Mouse (Mus musculus) intestine, embryonic 16.5 days (tissue): ENCODE data around the gene Foxf2. TPM values are rescaled to one million over a fixed set of nuclear protein-coding genes. Genes with fewer than 3 reads are reported as not detected.
A peak's percentile ranks its signal among the peaks of the same experiment; 100 is the strongest.

ENCODE experiments used
- ATAC-seq: fragments of 200-750 bp; cut with Nextera tagmentation; 2 replicates; pipeline ENCODE4 v1.8.0; 2017; ENCODE audit warnings: moderate TSS enrichment, moderate library complexity
- H3K27ac ChIP-seq: fragments of 300-500 bp; sonication (generic); 2 replicates; pipeline ENCODE4 v1.5.1; 2014; ENCODE audit warnings: mild to moderate bottlenecking, low read length
- H3K27me3 ChIP-seq: fragments of 300-500 bp; sonication (generic); replicated peaks from 2 replicates; pipeline ENCODE4 v1.6.1; 2014; ENCODE audit warnings: low read length, control low read depth, mixed read lengths; ENCODE audit not compliant: control insufficient read depth, insufficient read depth
- H3K36me3 ChIP-seq: fragments of 300-500 bp; sonication (generic); 2 replicates; pipeline ENCODE4 v1.6.1; 2014; ENCODE audit warnings: low read length, control low read depth; ENCODE audit not compliant: control insufficient read depth, insufficient read depth
- H3K4me1 ChIP-seq: fragments of 300-500 bp; sonication (generic); 2 replicates; pipeline ENCODE4 v1.6.1; 2014; ENCODE audit warnings: low read length, control low read depth, mixed read lengths; ENCODE audit not compliant: control insufficient read depth, insufficient read depth
- H3K4me2 ChIP-seq: fragments of 300-500 bp; sonication (generic); 2 replicates; pipeline ENCODE4 v1.6.1; 2014; ENCODE audit warnings: low read depth, low read length, control low read depth
- H3K4me3 ChIP-seq: fragments of 300-500 bp; sonication (generic); 2 replicates; pipeline ENCODE4 v1.5.1; 2014; ENCODE audit warnings: mild to moderate bottlenecking, low read length
- H3K9ac ChIP-seq: fragments of 300-500 bp; sonication (generic); 2 replicates; pipeline ENCODE4 v1.6.1; 2014; ENCODE audit warnings: low read depth, low read length
- H3K9me3 ChIP-seq: fragments of 300-500 bp; sonication (generic); 2 replicates; pipeline ENCODE4 v1.6.1; 2016; ENCODE audit warnings: low read length, control low read depth; ENCODE audit not compliant: control insufficient read depth
- WGBS: fragments of 180-500 bp; shearing (Covaris S2); extraction: QIAGEN DNeasy Blood & Tissue Kit; methylation state at CpG from one replicate; pipeline ENCODE4 v1.1.7; 2014; 5-methylcytosine and 5-hydroxymethylcytosine counted together
- microRNA-seq: library from miRNA; unstranded; fragments of <30 nt; microRNA quantifications from one replicate; pipeline ENCODE4, GENCODE M21; 2016
- polyA plus RNA-seq: library from polyadenylated mRNA; unstranded; fragments of >200 nt; fragmentation: Nextera tagmentation; extraction: Ambion mirVana; gene quantifications from 2 replicates; pipeline ENCODE4 v1.2.1, GENCODE M21; 2015

The Foxf2 gene
- polyA plus RNA-seq, 1 experiment from 2014 or later, result 13.7 TPM

DNA sequence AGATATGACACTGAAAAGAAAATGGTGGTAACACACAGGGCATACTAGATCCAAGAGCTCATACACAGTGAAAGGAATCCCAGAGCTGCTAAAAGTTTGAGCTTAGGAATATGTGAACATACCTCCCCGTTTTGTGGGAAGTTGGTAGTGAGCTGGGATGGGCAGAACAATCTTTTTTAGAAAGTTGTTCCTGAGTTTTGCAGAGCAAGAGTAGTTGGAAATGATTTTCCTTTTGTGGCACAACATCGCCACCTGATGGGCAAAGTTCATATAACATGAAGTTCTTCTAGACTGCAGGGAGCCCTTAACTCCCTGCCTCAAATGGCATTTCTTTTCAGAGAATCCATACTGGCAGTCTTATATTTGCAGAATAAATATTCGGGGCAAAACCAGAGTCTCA, 33.3 kb downstream of the Foxf2 start:
- Histone ChIP-seq H3K9ac (no peak overlapping the region), H3K4me3 (no peak overlapping the region), H3K4me1 (no peaks in the 10 kb centered on the region), H3K4me2 (no peak overlapping the region), H3K27ac (no peak overlapping the region), H3K27me3 (no peaks in the 10 kb centered on the region), H3K36me3 (no peaks in the 10 kb centered on the region), H3K9me3 (no peaks in the 10 kb centered on the region)
- ATAC-seq, result no peak
- 3% methylated on average over 3 of the region's 3 CpGs for whole genome bisulfite sequencing

GRCm38 (mm10) chr13:31661211-31661610, 35.6 kb downstream of the Foxf2 start:
- Histone ChIP-seq H3K36me3 (no peaks in the 10 kb centered on the region), H3K27me3 (no peaks in the 10 kb centered on the region), H3K27ac (no peak overlapping the region), H3K4me2 (no peak overlapping the region), H3K4me3 (no peak overlapping the region), H3K9ac (no peak overlapping the region), H3K9me3 (no peaks in the 10 kb centered on the region), H3K4me1 (no peaks in the 10 kb centered on the region)
- no peak for ATAC-seq
- 70% methylated on average over 6 of the region's 6 CpGs for WGBS

DNA sequence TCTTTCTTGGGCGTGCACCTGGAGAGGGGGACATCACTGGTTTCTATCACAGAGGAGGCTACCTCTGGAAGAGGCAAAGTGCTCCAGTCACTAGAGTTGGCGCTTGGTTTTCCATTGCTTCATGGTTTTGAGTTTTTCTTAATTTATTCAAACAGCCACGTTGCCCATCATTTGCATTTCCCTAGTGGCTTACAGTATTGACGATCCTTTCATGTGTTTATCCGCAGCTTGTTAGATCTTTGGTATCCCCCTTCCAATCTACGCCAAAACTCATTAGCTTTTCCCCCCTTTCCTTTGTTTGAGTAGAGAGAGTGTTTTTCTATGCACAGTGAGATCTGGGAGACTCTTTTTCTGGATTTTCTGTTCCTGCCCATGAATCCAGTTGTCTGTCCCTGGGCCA, 39.8 kb downstream of the Foxf2 start:
- Histone ChIP-seq H3K4me3 (no peak overlapping the region), H3K4me2 (no peak overlapping the region), H3K27ac (no peak overlapping the region), H3K9ac (no peak overlapping the region), H3K27me3 (no peaks in the 10 kb centered on the region), H3K36me3 (no peaks in the 10 kb centered on the region), H3K9me3 (no peaks in the 10 kb centered on the region), H3K4me1 (no peaks in the 10 kb centered on the region)
- ATAC-seq, result no peak
- WGBS, result 77% methylated on average over 6 of the region's 6 CpGs

GRCm38 (mm10) chr13:31667919-31668524, 42.4 kb downstream of the Foxf2 start:
- Histone ChIP-seq H3K9me3 (no peaks in the 10 kb centered on the region), H3K4me1 (no peaks in the 10 kb centered on the region), H3K4me3 (no peak overlapping the region), H3K4me2 (no peak overlapping the region), H3K27ac (no peak overlapping the region), H3K36me3 (no peaks in the 10 kb centered on the region), H3K9ac (no peak overlapping the region), H3K27me3 (no peaks in the 10 kb centered on the region)
- peak; percentile 55; the same call in 1 of the 2 replicates for ATAC-seq
- WGBS, result 39% methylated on average over 6 of the region's 6 CpGs

DNA sequence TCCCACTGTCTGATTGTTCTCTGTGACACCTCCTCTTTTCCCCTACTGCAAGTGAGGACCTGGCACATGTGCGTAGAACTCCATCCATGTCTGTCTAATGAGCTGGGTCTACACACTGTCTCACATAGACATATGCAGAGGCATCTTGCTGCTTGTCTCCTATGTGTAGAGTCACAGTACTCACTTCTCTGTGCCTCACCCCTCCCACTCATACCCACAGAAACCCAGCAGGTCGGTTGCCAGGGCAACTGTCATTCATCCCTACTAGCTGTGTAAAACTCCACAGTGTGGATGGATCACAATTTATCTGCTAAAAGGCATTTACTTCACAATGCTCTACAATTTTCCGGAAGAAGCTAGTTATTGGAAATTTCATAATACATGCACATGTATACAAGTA, 46.5 kb downstream of the Foxf2 start:
- Histone ChIP-seq H3K9ac (no peak overlapping the region), H3K36me3 (no peaks in the 10 kb centered on the region), H3K27me3 (no peaks in the 10 kb centered on the region), H3K4me1 (no peaks in the 10 kb centered on the region), H3K4me2 (no peak overlapping the region), H3K4me3 (no peak overlapping the region), H3K27ac (no peak overlapping the region), H3K9me3 (no peaks in the 10 kb centered on the region)
- ATAC-seq, result no peak
- 80% methylated on average over 3 of the region's 3 CpGs for WGBS

Small RNAs within 50 kb of the gene (microRNA-seq; reads per million reads assigned to microRNA genes)
- gene Gm27516, result not detected

Other genes with a start within 250 kb of the Foxf2 start
- gene Foxq1, start 69.7 kb upstream of the Foxf2 start, polyA plus RNA-seq, result 1.2 and 1.8 TPM in 2 replicates
- gene A530084C06Rik, start 66.5 kb upstream of the Foxf2 start, polyA plus RNA-seq, result not detected in 2 replicates
- 0.06 and 0.07 TPM in 2 replicates for gene Foxc1, start 180.8 kb downstream of the Foxf2 start, polyA plus RNA-seq